Mouse (Mus musculus) T-helper 17 cell (primary cell): ENCODE results near the gene Simc1.

ENCODE experiments used
- in situ Hi-C, 2 experiments: fragments of 300-600 bp; cut with MboI, MseI; formaldehyde crosslinking; loops; 1 replicate in 1 of 2; 2 replicates in 1 of 2; pipeline ENCODE4 v1.15.1; 2025; ENCODE audit warnings: high pct_unique_total_duplicates in 2 of 2

The Simc1 gene

DNA sequence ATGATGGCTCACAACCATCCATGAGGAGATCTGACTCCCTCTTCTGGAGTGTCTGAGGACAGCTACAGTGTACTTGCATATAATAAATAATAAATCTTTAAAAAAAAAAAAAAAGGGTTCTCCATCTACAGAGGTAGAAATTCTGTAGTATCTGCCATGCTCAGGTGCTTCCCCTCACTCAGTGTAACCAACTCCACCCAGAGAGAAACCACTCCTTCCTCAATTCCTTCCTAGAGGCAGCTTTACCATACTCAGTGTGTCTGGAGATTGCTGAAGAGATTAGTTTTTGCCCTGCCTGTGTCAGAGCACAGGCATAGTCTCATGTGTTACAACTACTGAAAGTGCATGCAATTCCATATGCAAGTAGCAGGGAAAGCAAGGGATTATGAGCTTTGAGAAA lies 28.6 kb downstream of the Simc1 start:
- in situ Hi-C loops, result no loop called here

GRCm38 (mm10) chr13:54548036-54548435 lies 44.5 kb downstream of the Simc1 start:
- in situ Hi-C loops, result no loop called here

DNA sequence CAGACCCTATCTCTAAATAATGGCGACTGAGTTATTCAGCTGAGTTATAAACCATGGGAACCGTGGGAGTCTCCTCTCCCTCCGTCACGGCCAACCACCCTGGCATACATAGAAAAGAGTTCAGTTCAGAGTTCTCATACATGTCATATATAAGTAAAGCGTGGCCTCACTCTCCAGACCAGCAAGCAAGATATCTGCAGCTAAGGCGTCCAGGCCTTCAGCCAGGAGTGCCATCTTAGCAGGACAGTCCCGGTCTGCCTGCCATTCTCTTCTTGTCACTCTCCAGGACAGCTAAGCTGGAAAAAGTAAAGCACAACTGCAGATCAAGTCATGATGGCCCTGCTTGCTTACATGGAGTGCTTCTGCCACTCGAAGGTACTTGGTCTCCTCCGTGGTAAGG lies 52.6 kb downstream of the Simc1 start:
- in situ Hi-C loops, result no loop called here

DNA sequence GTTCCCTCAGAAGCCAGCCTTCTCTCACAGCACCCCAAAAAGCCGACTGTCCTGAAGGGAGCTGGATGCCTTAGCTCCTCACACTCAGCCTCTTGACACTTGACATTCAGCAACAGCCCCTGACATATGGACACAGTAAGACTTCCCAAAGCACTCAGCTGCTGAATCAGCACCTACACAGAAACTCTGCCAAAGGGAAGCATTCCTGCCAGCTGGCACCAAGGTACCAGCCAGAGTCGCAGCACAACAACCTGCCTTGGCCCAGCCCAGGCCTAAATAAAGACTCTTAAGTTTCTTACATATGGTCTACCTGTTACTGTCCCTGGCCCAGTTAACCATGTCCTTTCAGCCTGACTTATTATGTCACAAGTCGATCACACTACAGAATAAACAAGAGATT lies 53.2 kb downstream of the Simc1 start:
- in situ Hi-C loops, result no loop called here

- in situ Hi-C loops, result no loop called here
Observed at GRCm38 (mm10) chr13:54557652-54558051, 54.1 kb downstream of the Simc1 start.

DNA sequence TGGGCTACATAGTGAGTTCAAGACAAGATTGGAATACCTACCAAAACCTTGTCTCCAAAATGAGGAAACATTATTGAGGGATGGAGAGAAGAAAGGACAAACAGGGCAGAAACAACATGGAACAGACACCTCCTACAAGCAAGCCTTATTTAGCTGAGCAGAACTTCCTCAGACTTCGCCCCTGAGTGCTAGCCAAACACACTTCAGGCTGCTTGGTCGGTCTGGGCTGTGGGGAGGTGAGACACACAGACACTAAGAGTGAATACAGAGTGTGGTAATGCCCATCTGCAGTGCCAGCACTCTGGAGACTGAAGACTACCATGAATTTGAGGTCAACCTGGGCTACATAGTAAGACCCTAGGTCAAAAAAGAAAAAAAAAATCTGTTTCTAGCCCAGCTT lies 56.1 kb downstream of the Simc1 start:
- in situ Hi-C loops, result no loop called here

DNA sequence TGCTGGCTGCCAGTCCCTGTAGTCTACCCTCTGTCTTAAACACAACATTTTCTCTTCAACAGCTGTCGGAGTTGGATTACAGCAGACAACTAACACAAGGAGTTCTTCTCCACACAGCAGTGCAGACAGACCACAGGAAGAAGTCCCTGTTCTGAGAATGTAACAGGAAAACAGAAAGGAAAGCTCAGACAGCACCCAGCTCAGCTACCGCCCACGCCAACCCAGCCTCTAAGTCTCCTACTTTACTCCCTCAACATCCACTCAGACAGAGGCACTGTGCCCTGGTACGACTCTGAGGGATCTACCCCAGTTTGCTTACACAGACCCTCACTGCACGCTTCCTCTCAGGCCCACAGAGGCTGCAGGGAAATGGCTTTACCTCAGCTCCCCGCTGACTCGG lies 57.0 kb downstream of the Simc1 start:
- in situ Hi-C loops, result no loop called here

- in situ Hi-C loops, result no loop called here
Observed at GRCm38 (mm10) chr13:54562562-54562961, 59.0 kb downstream of the Simc1 start.

DNA sequence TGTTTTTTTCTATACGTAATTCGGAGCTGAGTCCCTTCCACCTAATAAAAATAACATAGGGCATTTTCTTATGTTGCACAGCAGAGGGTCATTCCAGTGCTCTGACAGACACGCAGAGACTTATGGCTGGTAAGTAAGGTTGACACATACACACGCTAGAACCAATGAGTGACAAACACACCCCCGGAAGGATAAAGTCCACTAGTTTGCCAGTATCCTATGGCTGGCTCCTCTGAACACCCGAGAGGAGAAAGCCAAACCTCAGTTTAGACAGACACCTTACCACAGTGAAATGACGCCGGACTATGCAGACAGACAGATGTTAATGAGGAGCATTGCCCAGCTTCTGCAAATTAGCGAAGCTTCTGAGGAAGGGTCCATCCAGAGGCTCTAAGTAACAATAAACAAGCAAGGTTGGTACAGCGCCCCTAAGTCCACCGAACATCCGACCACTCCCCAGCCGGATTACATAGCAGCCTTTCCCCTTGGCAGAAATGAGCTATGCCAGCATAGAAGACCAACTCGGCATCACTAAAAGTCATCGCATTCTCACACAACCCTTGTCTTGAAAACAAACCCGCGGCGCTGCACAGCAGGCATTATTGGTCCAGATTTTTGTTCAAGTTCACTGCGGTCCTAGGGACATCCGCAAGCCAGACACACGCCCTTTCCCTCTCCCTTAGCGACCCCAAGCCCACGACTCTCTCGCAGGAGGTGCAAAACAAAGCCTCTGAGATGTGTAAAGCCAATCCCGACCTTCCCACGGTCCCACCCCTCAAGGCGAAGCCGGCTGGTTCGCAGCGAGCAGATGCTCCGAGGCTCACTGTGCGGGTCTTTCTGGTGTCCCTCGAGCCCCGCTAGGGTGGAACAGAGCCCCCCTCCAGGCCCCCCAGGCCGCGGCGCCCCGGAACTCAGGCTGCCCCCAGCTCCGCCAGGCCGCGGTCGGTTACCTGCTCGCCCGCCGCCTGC lies 60.9 kb downstream of the Simc1 start:
- in situ Hi-C loops, result loop anchor here in 1 of 2 experiments (5.0 kb wide), 1 partner anchor 97 kb away; the partner anchor contains the start of gene Thoc3

DNA sequence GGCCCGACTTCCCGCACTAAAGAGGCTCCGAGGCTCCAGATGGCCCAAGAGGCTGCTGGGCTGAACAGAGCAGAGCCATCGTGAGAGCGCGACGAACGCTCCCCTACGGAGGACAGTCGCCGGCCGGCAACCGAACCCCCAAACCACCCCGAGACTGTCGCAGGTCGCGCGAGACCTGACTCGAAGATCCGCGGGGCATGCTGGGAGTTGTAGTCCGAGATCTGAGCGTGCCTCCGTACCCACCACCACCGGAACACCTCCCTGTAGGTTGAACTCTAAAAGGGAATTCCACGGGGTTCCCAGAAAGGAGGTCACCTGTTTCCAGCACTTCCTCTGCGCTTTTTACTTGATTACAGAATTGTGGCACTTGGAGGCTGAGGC lies 61.6 kb downstream of the Simc1 start, which contains the start of gene 4833439L19Rik:
Gene 4833439L19Rik, minus strand, starts transcription at position 235 of the 381 bp plus-strand sequence.
- in situ Hi-C loops, result loop anchor here in 1 of 2 experiments (5.0 kb wide), 1 partner anchor 98 kb away; the partner anchor contains the start of gene Thoc3

- in situ Hi-C loops, result loop anchor here in 1 of 2 experiments (5.0 kb wide), 1 partner anchor 98 kb away; the partner anchor contains the start of gene Thoc3
Observed at GRCm38 (mm10) chr13:54565594-54566345, 62.2 kb downstream of the Simc1 start.

GRCm38 (mm10) chr13:54568380-54568779 lies 64.8 kb downstream of the Simc1 start:
- in situ Hi-C loops, result loop anchor here in 1 of 2 experiments (5.0 kb wide), 1 partner anchor 101 kb away; the partner anchor contains the start of gene Thoc3

- in situ Hi-C loops, result loop anchor here in 1 of 2 experiments (5.0 kb wide), 1 partner anchor 102 kb away; the partner anchor contains the start of gene Thoc3
Observed at GRCm38 (mm10) chr13:54569282-54569681, 65.7 kb downstream of the Simc1 start.

DNA sequence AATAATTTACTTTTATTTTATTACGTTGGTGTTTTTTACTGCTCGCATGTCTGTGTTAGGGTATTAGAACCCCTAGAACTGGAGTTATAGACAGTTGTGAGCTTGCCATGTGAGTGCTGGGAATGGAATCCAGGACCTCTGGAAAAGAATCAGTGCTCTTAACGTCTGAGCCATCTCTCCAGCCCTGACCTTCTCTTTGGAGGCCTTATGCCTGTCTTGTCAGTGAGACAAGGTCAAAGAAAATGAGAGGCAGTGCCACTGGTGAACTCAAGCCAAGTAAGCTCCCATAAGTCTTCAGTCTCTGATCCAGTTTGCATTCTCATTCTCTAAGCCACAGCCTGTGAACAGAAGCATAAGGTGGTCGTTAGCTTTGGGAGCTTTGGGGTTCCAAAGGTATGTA lies 67.2 kb downstream of the Simc1 start:
- in situ Hi-C loops, result no loop called here

- in situ Hi-C loops, result no loop called here
Observed at GRCm38 (mm10) chr13:54571637-54572036, 68.1 kb downstream of the Simc1 start.

DNA sequence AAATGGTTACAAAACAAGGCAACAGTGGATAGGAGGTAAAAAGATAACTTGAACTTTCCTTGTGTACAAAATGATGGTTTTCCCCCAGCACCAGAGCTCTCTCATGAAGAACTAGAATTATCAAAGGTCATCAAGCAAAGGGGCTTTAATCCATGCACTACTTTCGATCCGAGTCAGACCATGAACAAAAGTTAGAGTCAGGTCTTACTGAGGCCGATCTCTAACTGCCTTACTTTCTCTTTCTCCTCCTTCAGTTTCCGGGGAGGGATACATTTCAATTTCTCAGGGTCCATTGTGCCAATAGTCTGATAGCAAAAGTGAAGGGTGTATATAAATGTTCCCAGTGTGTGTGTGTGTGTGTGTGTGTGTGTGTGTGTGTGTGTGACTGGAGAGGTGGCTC lies 69.0 kb downstream of the Simc1 start:
- in situ Hi-C loops, result no loop called here

GRCm38 (mm10) chr13:54574854-54575481 lies 71.4 kb downstream of the Simc1 start, which contains the start of gene Arl10:
Arl10 (plus strand) TSS chr13:54575015.
- in situ Hi-C loops, result no loop called here

- in situ Hi-C loops, result no loop called here
Observed at GRCm38 (mm10) chr13:54575489-54575888, 71.9 kb downstream of the Simc1 start.

GRCm38 (mm10) chr13:54577652-54578507 lies 74.3 kb downstream of the Simc1 start:
- in situ Hi-C loops, result no loop called here

DNA sequence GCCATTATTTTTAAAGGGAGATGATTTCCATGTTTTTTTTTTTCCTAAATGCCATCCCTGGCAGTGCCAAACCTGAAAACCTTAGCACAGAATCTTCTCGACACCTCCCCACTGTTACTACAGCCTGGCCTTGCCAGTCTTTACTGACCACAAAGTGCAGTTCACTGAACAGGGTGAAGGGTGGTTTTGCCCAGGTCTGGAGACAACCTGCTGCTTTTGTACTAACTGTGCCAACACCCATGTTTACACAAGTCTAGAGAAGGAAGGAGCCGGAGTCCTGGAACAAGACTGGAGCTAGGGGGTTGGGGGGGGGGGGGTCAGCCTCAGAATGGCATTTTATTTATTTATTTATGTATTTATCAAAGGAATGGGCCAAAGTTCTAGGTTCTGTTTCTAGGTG lies 77.8 kb downstream of the Simc1 start:
- in situ Hi-C loops, result no loop called here
